Mouse (Mus musculus) forebrain, embryonic 14.5 days (tissue): Measurements from ENCODE around the gene Ubap1l. TPM values are rescaled to one million over a fixed set of nuclear protein-coding genes. Genes with fewer than 3 reads are reported as not detected.

Experiments
- ATAC-seq: fragments of 200-750 bp; cut with Nextera tagmentation; 2 replicates; pipeline ENCODE4 v1.8.0; 2017; ENCODE audit warnings: mild to moderate bottlenecking, moderate library complexity
- DNase-seq: peaks from one replicate; pipeline ENCODE4 v3.0.0-alpha.2; 2015; ENCODE audit warnings: low spot score
- H3K27ac ChIP-seq: fragments of 300-500 bp; sonication (generic); 2 replicates; pipeline ENCODE4 v1.5.1; 2014; ENCODE audit warnings: low read depth, mild to moderate bottlenecking, control low read depth, low read length, moderate library complexity
- H3K27me3 ChIP-seq: fragments of 300-500 bp; sonication (generic); replicated peaks from 2 replicates; pipeline ENCODE4 v1.6.1; 2014; ENCODE audit warnings: low read length, control low read depth, mixed read lengths; ENCODE audit not compliant: control insufficient read depth, insufficient read depth
- H3K36me3 ChIP-seq: fragments of 300-500 bp; sonication (generic); 2 replicates; pipeline ENCODE4 v1.6.1; 2014; ENCODE audit warnings: low read length, control low read depth; ENCODE audit not compliant: control insufficient read depth, insufficient read depth
- H3K4me1 ChIP-seq: fragments of 300-500 bp; sonication (generic); 2 replicates; pipeline ENCODE4 v1.6.1; 2014; ENCODE audit warnings: antibody characterized with exemption, low read length, control low read depth; ENCODE audit not compliant: control insufficient read depth, insufficient read depth
- H3K4me2 ChIP-seq: fragments of 300-500 bp; sonication (generic); 2 replicates; pipeline ENCODE4 v1.6.1; 2014; ENCODE audit warnings: mild to moderate bottlenecking, control low read depth, low read length
- H3K4me3 ChIP-seq: fragments of 300-500 bp; sonication (generic); 2 replicates; pipeline ENCODE4 v1.5.1; 2014; ENCODE audit warnings: low read depth, low read length, control low read depth
- H3K9ac ChIP-seq: fragments of 300-500 bp; sonication (generic); 2 replicates; pipeline ENCODE4 v1.6.1; 2014; ENCODE audit warnings: mild to moderate bottlenecking, low read length, control low read depth, moderate library complexity
- H3K9me3 ChIP-seq: fragments of 300-500 bp; sonication (generic); replicated peaks from 2 replicates; pipeline ENCODE4 v1.6.1; 2016; ENCODE audit warnings: low read length, control low read depth, mixed read lengths; ENCODE audit not compliant: control insufficient read depth
- WGBS: fragments of 180-500 bp; shearing (Covaris S2); extraction: QIAGEN DNeasy Blood & Tissue Kit; methylation state at CpG from one replicate; pipeline ENCODE4 v1.1.7; 2014; 5-methylcytosine and 5-hydroxymethylcytosine counted together
- polyA plus RNA-seq: library from polyadenylated mRNA; unstranded; fragments of >200 nt; fragmentation: Nextera tagmentation; extraction: Ambion mirVana; gene quantifications from 2 replicates; pipeline ENCODE4 v1.2.1, GENCODE M21; 2014

The Ubap1l gene
- polyA plus RNA-seq, 1 experiment from 2014 or later, result 0.13 TPM

GRCm38 (mm10) chr9:65411326-65411725 is 50.5 kb downstream of the Ubap1l start:
- Histone ChIP-seq H3K9me3 (no peaks in the 10 kb centered on the region), H3K27ac (no peak overlapping the region), H3K36me3 (no peaks in the 10 kb centered on the region), H3K4me3 (no peak overlapping the region), H3K27me3 (no peaks in the 10 kb centered on the region), H3K9ac (no peak overlapping the region), H3K4me2 (no peak overlapping the region), H3K4me1 (no peaks in the 10 kb centered on the region)
- 79% methylated on average over 3 of the region's 3 CpGs for WGBS
- no peak for DNase-seq
- ATAC-seq, result no peak

GRCm38 (mm10) chr9:65417738-65418137 is 56.9 kb downstream of the Ubap1l start:
- H3K4me1 ChIP-seq, result no peaks in the 10 kb centered on the region
- no peak overlapping the region for H3K4me2 ChIP-seq
- H3K36me3 ChIP-seq, result no peaks in the 10 kb centered on the region
- no peak overlapping the region for H3K4me3 ChIP-seq
- H3K9ac ChIP-seq, result no peak overlapping the region
- DNase-seq (peak; percentile 22), ATAC-seq (no peak)
- no peak overlapping the region for H3K27ac ChIP-seq
- no peaks in the 10 kb centered on the region for H3K9me3 ChIP-seq
- no peaks in the 10 kb centered on the region for H3K27me3 ChIP-seq
- WGBS, result 39% methylated on average over 3 of the region's 3 CpGs

GRCm38 (mm10) chr9:65419633-65420032 is 58.8 kb downstream of the Ubap1l start:
- 67% methylated on average over 3 of the region's 3 CpGs for WGBS
- Histone ChIP-seq H3K4me3 (no peak overlapping the region), H3K27ac (no peak overlapping the region), H3K4me2 (no peak overlapping the region), H3K9ac (no peak overlapping the region), H3K27me3 (no peaks in the 10 kb centered on the region), H3K36me3 (no peaks in the 10 kb centered on the region), H3K9me3 (no peaks in the 10 kb centered on the region), H3K4me1 (no peaks in the 10 kb centered on the region)
- ATAC-seq (no peak), DNase-seq (no peak)

GRCm38 (mm10) chr9:65422760-65423501 is 62.1 kb downstream of the Ubap1l start, which contains the start of gene Slc51b:
Gene Slc51b, minus strand, starts transcription at chr9:65422955.
- H3K27me3 ChIP-seq, result no peaks in the 10 kb centered on the region
- H3K4me1 ChIP-seq, result no peaks in the 10 kb centered on the region
- ATAC-seq (no peak), DNase-seq (no peak)
- no peak within 1 kb of the TSS for H3K4me2 ChIP-seq
- no peaks in the 10 kb centered on the region for H3K36me3 ChIP-seq
- H3K9ac ChIP-seq, result no peak within 1 kb of the TSS
- no peak within 1 kb of the TSS for H3K4me3 ChIP-seq
- no peaks in the 10 kb centered on the region for H3K9me3 ChIP-seq
- WGBS, result 82% methylated on average over 11 of the region's 11 CpGs
- no peak within 1 kb of the TSS for H3K27ac ChIP-seq

GRCm38 (mm10) chr9:65424393-65424792 is 63.6 kb downstream of the Ubap1l start:
- H3K36me3 ChIP-seq, result no peaks in the 10 kb centered on the region
- no peak overlapping the region for H3K9ac ChIP-seq
- WGBS, result 49% methylated on average over 3 of the region's 3 CpGs
- DNase-seq, result no peak
- no peak overlapping the region for H3K27ac ChIP-seq
- H3K4me3 ChIP-seq, result no peak overlapping the region
- H3K4me2 ChIP-seq, result no peak overlapping the region
- H3K4me1 ChIP-seq, result no peaks in the 10 kb centered on the region
- no peaks in the 10 kb centered on the region for H3K9me3 ChIP-seq
- no peak for ATAC-seq
- H3K27me3 ChIP-seq, result no peaks in the 10 kb centered on the region

GRCm38 (mm10) chr9:65427511-65427910 is 66.7 kb downstream of the Ubap1l start:
- Histone ChIP-seq H3K9me3 (no peaks in the 10 kb centered on the region), H3K27ac (no peak overlapping the region), H3K4me2 (no peak overlapping the region), H3K4me3 (no peak overlapping the region), H3K36me3 (no peaks in the 10 kb centered on the region), H3K9ac (no peak overlapping the region), H3K4me1 (no peaks in the 10 kb centered on the region), H3K27me3 (no peaks in the 10 kb centered on the region)
- 71% methylated on average over 2 of the region's 2 CpGs for WGBS
- ATAC-seq, result no peak
- DNase-seq, result no peak

GRCm38 (mm10) chr9:65428003-65428402 is 67.2 kb downstream of the Ubap1l start:
- 87% methylated on average over 5 of the region's 5 CpGs for WGBS
- Histone ChIP-seq H3K27ac (no peak overlapping the region), H3K36me3 (no peaks in the 10 kb centered on the region), H3K9me3 (no peaks in the 10 kb centered on the region), H3K9ac (no peak overlapping the region), H3K4me3 (no peak overlapping the region), H3K27me3 (no peaks in the 10 kb centered on the region), H3K4me2 (no peak overlapping the region), H3K4me1 (no peaks in the 10 kb centered on the region)
- no peak for ATAC-seq
- no peak for DNase-seq

Other genes with a start within 250 kb of the Ubap1l start
- gene Igdcc3, start 219.9 kb upstream of the Ubap1l start, polyA plus RNA-seq, result 5.1 and 5.8 TPM in 2 replicates
- 4.2 and 4.4 TPM in 2 replicates for gene Parp16, start 165.7 kb upstream of the Ubap1l start, polyA plus RNA-seq
- 0.20 and 0.30 TPM in 2 replicates for gene Cilp, start 95.9 kb upstream of the Ubap1l start, polyA plus RNA-seq
- gene Clpx, start 66.8 kb upstream of the Ubap1l start, polyA plus RNA-seq, result 42.2 and 47.9 TPM in 2 replicates
- 8.6 and 9.9 TPM in 2 replicates for gene Pdcd7, start 14.9 kb upstream of the Ubap1l start, polyA plus RNA-seq
- 0.20 and 0.40 TPM in 2 replicates for gene Kbtbd13, start 30.6 kb downstream of the Ubap1l start, polyA plus RNA-seq
- gene Rasl12, start 37.5 kb downstream of the Ubap1l start, polyA plus RNA-seq, result 6.3 and 6.7 TPM in 2 replicates
- not detected in 2 replicates for gene Slc51b, start 61.9 kb downstream of the Ubap1l start, polyA plus RNA-seq
- 20.8 and 24.1 TPM in 2 replicates for gene Mtfmt, start 74.7 kb downstream of the Ubap1l start, polyA plus RNA-seq
- 163 and 168 TPM in 2 replicates for gene Spg21, start 99.9 kb downstream of the Ubap1l start, polyA plus RNA-seq
- not detected in 2 replicates for gene Ankdd1a, start 159.2 kb downstream of the Ubap1l start, polyA plus RNA-seq
- 3.6 and 3.9 TPM in 2 replicates for gene Plekho2, start 219.0 kb downstream of the Ubap1l start, polyA plus RNA-seq
- 5.8 and 6.3 TPM in 2 replicates for gene Pif1, start 226.1 kb downstream of the Ubap1l start, polyA plus RNA-seq